In genomic region chr8:25392766-25393166, GRCm38 (mm10) we compare ENCODE assay signal across 16 mouse cellular contexts.
A peak's percentile ranks its signal among the peaks of the same experiment; 100 is the strongest.
DNase-seq lines count a peak whose midpoint lies in the region; ATAC-seq and TF ChIP-seq lines count a peak whose summit lies in the region.
"Had no signal": no experiment of that assay in that cellular context is flagged by ENCODE, and none has a peak within 500 bp of the region (broad histone marks: within the 10 kb centered on the region; RNA-seq: fewer than 3 reads in every experiment).

No protein-coding gene starts in this region.

- peak; percentile 38 for DNase-seq in embryo, embryonic 10.5 days (ENCODE audit: low spot score)
- DNase-seq in forebrain, embryonic 11.5 days (ENCODE audit: low spot score) = peak; percentile 61
- no peak for DNase-seq in kidney, adult 2 months
- no peak for DNase-seq in adrenal gland, postnatal 25 days
- DNase-seq in layer of hippocampus, postnatal 10 days (ENCODE audit: low spot score in 2 of 2) = no peak
- no peak for DNase-seq in heart, postnatal 25 days (ENCODE audit: low spot score)
- DNase-seq: gastrocnemius, adult 2 months; heart, postnatal 10 days; liver, postnatal 0 days; lung, postnatal 4 days had no signal

- no peak for TF ChIP-seq POLR2A in kidney, adult 2 months (IDR thresholded peaks at IDR 0.05; ENCODE audit: low read depth, low read length)

- no peaks in the 10 kb centered on the region for H3K27me3 ChIP-seq in forebrain, embryonic 11.5 days (ENCODE audit: control insufficient read depth, insufficient read depth, low read length)
- no peaks in the 10 kb centered on the region for H3K27me3 ChIP-seq in hindbrain, embryonic 13.5 days
- H3K27me3 ChIP-seq in midbrain, embryonic 15.5 days (replicated peaks) = no peaks in the 10 kb centered on the region
- H3K27me3 ChIP-seq in kidney, adult 2 months (replicated peaks; ENCODE audit: control insufficient read depth, insufficient read depth, low read length) = no peaks in the 10 kb centered on the region
- H3K27me3 ChIP-seq: limb, embryonic 13.5 days had no signal

- intact Hi-C loops in heart, postnatal 25 days (cut with DNase I) = no loop called here

- peaks cover 30% of the 10 kb centered on the region; the same call in 1 of the 2 replicates for H3K4me1 ChIP-seq in forebrain, embryonic 11.5 days (replicated peaks; ENCODE audit: control insufficient read depth, insufficient read depth, low read length)
- H3K4me1 ChIP-seq in hindbrain, embryonic 13.5 days (replicated peaks) = peaks cover 50% of the 10 kb centered on the region
- H3K4me1 ChIP-seq in midbrain, embryonic 15.5 days = peaks cover 37% of the 10 kb centered on the region
- no peaks in the 10 kb centered on the region for H3K4me1 ChIP-seq in kidney, adult 2 months (ENCODE audit: control insufficient read depth, insufficient read depth, low read length)

- H3K36me3 ChIP-seq in forebrain, embryonic 11.5 days (ENCODE audit: control insufficient read depth, insufficient read depth, low read length) = no peaks in the 10 kb centered on the region
- no peaks in the 10 kb centered on the region for H3K36me3 ChIP-seq in hindbrain, embryonic 13.5 days
- H3K36me3 ChIP-seq in midbrain, embryonic 15.5 days (replicated peaks) = no peaks in the 10 kb centered on the region
- H3K36me3 ChIP-seq in kidney, adult 2 months (ENCODE audit: control insufficient read depth, insufficient read depth, low read length) = no peaks in the 10 kb centered on the region
- H3K36me3 ChIP-seq: G1E; limb, embryonic 13.5 days had no signal

- ATAC-seq in forebrain, embryonic 11.5 days (replicated peaks; ENCODE audit: low FRiP score) = peak; percentile 69
- peak; percentile 21; the same call in 1 of the 2 replicates for ATAC-seq in hindbrain, embryonic 13.5 days (ENCODE audit: low FRiP score)
- peak; percentile 24; the same call in 1 of the 2 replicates for ATAC-seq in midbrain, embryonic 15.5 days (replicated peaks)
- ATAC-seq: intestine, embryonic 16.5 days; liver, postnatal 0 days had no signal

- H3K9ac ChIP-seq in forebrain, embryonic 11.5 days (ENCODE audit: low read length) = no peak overlapping the region
- H3K9ac ChIP-seq in hindbrain, embryonic 13.5 days = no peak overlapping the region
- H3K9ac ChIP-seq in midbrain, embryonic 15.5 days = no peak overlapping the region
- H3K9ac ChIP-seq: limb, embryonic 13.5 days; liver, postnatal 0 days had no signal

- no peaks in the 10 kb centered on the region for H3K9me3 ChIP-seq in forebrain, embryonic 11.5 days (ENCODE audit: control insufficient read depth, low read length)
- no peaks in the 10 kb centered on the region for H3K9me3 ChIP-seq in hindbrain, embryonic 13.5 days
- H3K9me3 ChIP-seq in midbrain, embryonic 15.5 days = no peaks in the 10 kb centered on the region
- H3K9me3 ChIP-seq: G1E; limb, embryonic 13.5 days had no signal

- H3K4me2 ChIP-seq in forebrain, embryonic 11.5 days (ENCODE audit: low read depth, low read length, severe bottlenecking) = peak overlapping the region; percentile 15; the same call in 1 of the 2 replicates
- 0 out of 2 replicates have a peak overlapping the region, but pooled peaks have one; percentile 20 for H3K4me2 ChIP-seq in hindbrain, embryonic 13.5 days
- no peak overlapping the region for H3K4me2 ChIP-seq in midbrain, embryonic 15.5 days
- H3K4me2 ChIP-seq: limb, embryonic 13.5 days had no signal

- no peak for TF ChIP-seq CTCF in kidney, adult 2 months (conservative IDR thresholded peaks at IDR 0.05; ENCODE audit: insufficient read depth, insufficient read length, low read depth, low read length)

- WGBS in forebrain, embryonic 11.5 days = 3% methylated on average over 6 of the region's 6 CpGs
- WGBS in hindbrain, embryonic 13.5 days = 8% methylated on average over 6 of the region's 6 CpGs
- WGBS in midbrain, embryonic 15.5 days = 8% methylated on average over 6 of the region's 6 CpGs
- WGBS in kidney, adult 2 months = 61% methylated on average over 6 of the region's 6 CpGs

- no peak overlapping the region for H3K4me3 ChIP-seq in forebrain, embryonic 11.5 days (ENCODE audit: low read depth, low read length)
- no peak overlapping the region for H3K4me3 ChIP-seq in hindbrain, embryonic 13.5 days
- H3K4me3 ChIP-seq in midbrain, embryonic 15.5 days = no peak overlapping the region
- H3K4me3 ChIP-seq in kidney, adult 2 months (ENCODE audit: insufficient read depth, low read depth, low read length) = no peak overlapping the region
- H3K4me3 ChIP-seq: gastrocnemius, adult 2 months; limb, embryonic 13.5 days; myocyte had no signal

- no peak overlapping the region for H3K27ac ChIP-seq in forebrain, embryonic 11.5 days (ENCODE audit: low read depth, low read length)
- H3K27ac ChIP-seq in hindbrain, embryonic 13.5 days = peak overlapping the region; percentile 82
- H3K27ac ChIP-seq in midbrain, embryonic 15.5 days = peak overlapping the region; percentile 60
- no peak overlapping the region for H3K27ac ChIP-seq in kidney, adult 2 months (ENCODE audit: insufficient read depth, low read depth, low read length)
- H3K27ac ChIP-seq: gastrocnemius, adult 2 months; limb, embryonic 13.5 days had no signal

Comparison
In these comparisons a context has a peak if more than half of its experiments do, and no peak if none do; other contexts are left out.
1. DNase-seq: peak in embryo, embryonic 10.5 days (single experiment) and forebrain, embryonic 11.5 days (single experiment); none in kidney, adult 2 months (single experiment), adrenal gland, postnatal 25 days (single experiment), layer of hippocampus, postnatal 10 days (0 of 2) and heart, postnatal 25 days (single experiment).
2. H3K27ac ChIP-seq: peak in hindbrain, embryonic 13.5 days (single experiment) and midbrain, embryonic 15.5 days (single experiment); none in forebrain, embryonic 11.5 days (single experiment) and kidney, adult 2 months (single experiment).
3. Peak in every context shown above with its lines, with median percentiles within 50 percentile points of each other: ATAC-seq.